Mouse (Mus musculus) embryo, embryonic 10.5 days (tissue): ENCODE results near the gene Ipo11.

Source experiments
- DNase-seq: peaks from one replicate; pipeline ENCODE4 v3.0.0-alpha.2; 2015; ENCODE audit warnings: low spot score

The Ipo11 gene

DNA sequence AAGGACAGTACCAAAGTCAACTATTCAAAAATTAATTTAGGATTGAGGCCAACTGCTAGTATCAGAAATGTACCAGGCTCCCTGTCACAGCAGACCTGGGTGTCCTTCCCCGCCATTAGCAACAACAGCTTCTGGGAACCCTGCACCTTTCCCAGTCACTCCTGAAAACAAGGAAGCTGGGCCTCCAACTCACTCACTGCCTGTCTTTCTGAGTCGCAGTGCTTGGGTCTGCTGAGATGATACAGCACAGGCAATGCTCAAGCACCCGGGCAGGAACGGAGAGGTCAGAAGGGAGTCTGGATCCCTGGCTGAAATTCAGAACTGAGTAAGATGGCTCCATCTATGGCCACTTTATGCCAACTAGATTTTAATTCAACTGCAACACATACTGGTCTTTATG is 123.2 kb downstream of the Ipo11 start:
- no peak for DNase-seq

DNA sequence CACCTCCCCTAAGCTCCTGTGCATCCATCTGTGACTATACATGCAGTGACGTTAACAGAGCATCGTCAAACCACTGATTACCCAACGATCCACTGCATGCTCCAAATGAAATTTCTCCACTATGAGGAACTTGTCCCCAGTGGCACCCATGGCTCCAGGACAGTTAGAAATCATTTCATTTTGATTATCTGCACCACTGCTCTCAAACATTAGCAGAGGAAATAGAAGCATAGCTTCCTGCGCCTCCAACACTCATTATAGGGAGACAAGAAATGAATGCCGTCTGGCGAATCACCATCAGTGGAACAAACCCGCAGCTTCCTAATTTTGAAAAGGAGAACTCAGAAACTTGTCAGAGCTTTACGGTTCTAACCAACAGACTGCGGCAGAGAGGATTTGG is 123.7 kb downstream of the Ipo11 start:
- DNase-seq: no peak

GRCm38 (mm10) chr13:106810156-106810555 is 126.6 kb downstream of the Ipo11 start:
- no peak for DNase-seq

DNA sequence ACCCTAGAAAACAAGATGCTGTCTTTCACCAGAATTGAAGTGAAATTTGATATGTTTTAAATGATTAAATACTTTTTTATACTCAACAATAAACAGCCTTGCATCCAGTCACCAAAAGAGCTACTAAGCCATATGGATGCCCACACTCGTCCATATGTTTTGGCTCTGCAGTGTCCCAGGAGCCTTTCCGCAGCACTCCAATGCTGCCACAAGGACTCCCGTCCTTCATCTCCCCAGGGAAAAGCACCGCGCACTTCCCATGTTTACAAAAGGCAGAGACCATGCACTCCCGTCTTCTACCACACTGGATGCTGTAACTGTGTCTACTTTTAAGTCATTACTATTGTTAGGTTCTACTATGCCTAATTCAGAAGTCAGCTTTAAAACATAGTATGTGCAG is 127.9 kb downstream of the Ipo11 start:
- DNase-seq: no peak

DNA sequence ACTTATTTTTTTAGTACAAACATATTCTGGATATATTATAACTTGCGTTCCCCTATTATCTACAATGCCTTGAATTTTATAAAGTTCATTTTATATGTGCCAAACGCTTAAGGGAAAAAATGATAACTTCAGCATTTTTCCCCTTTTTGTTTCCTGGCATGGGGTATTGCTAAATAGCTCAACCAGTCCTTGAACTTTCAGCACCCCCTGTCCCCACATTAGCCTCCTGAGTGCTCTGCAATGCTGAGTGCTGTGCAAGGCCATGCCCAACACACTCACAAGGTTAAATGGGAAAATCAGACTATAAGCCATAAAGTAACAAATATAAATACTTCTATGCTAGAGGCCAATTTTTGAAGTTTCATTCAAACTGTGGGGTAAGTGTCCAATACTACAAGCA is 128.4 kb downstream of the Ipo11 start:
- DNase-seq: no peak

GRCm38 (mm10) chr13:106807303-106807702 is 129.5 kb downstream of the Ipo11 start:
- no peak for DNase-seq

DNA sequence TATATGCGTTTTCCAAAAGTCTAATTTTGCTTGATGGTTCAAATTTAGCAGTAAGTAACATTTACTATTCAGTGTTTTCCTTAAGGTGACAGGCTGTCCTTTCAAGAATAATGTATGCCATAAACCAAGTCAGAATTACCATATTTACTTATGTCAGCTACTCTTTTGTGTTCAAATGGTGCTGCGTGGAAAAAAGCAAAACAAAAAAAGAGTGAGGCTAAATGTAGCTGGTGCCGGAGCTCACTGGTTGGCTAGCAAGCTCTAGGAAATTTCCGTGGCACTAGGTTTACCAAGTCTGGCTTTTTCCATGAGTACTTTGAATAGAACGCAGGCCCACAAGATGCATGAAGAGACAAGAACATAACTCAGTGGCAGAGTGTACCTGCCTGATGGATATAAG is 131.6 kb downstream of the Ipo11 start:
- DNase-seq: no peak

DNA sequence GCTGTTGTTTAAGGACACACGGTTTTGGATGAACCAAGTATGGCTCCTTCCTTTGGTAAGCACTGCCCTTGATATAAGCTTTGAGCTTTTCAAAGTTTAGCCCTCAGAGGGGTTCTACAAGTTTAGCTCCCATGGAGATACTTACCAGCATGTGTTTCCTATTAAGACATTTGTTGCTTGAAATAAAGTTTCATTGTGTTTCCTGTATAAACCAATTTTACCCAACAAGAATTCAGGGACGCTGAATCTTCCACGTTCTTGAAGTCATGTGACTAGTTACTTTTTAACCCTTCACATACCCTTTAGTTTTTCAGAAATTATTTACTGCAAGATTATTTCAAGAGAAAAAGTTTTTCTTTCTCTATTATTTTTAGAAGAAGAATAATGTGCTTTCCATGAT is 138.7 kb downstream of the Ipo11 start:
- DNase-seq: peak; percentile 5

DNA sequence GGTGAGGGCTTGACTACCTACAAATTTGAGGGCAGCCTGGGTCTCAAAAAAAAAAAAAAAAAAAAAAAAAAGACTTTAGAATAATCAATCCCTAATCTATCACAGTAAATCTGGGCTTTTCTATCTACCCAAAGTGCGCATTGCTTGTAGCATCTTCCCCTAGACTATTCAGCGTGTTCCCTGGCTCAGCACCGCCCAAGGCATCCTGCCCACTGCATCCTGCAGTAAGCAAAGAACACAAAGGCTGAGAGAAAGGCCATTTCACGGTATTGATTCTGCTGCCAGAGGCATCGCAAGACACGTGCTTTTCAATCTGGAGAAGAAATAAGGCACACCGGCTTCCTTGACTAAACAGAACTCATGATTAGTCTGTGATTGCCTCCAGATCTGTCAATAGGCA is 147.9 kb downstream of the Ipo11 start:
- DNase-seq: no peak

DNA sequence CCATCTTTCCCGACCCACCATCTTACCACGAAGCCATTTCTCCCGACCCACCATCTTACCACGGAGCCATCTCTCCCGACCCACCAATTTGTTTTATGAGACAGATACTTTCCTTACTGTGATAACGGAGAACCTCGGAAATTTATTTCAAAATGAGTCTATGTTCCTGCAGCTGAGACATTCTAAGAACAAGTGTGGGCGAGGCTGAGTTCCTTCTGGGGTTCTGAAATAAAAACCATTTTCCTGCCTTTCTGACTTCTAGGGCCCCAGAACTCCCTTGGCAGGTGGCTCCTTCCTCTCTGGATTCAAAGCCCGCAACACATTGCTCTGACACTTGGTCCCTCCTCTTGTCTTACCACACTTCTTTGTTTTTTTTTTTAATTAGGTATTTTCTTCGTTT is 168.0 kb downstream of the Ipo11 start:
- no peak for DNase-seq

GRCm38 (mm10) chr13:106762611-106763010 is 174.1 kb downstream of the Ipo11 start:
- DNase-seq: no peak

DNA sequence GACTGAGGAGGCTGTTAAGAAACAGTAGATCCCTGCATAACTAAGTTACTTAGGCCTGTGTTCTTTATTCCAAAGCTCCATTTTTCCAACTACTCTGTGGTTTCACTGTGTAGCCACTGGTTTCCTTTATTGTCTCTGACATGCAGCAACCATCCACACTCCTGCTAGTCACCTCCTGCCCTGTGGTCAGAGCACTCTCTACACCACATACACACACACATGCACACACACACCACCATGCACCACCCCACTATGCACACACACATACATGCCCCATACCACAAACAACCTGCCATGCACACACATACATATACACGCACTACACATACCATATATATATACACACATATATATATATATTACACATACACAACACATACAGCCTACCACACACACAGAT is 175.1 kb downstream of the Ipo11 start:
- DNase-seq: no peak

GRCm38 (mm10) chr13:106760232-106760875 is 176.4 kb downstream of the Ipo11 start:
- peak; percentile 19 for DNase-seq

- no peak for DNase-seq
Observed at GRCm38 (mm10) chr13:106755892-106756291, 180.9 kb downstream of the Ipo11 start.

DNA sequence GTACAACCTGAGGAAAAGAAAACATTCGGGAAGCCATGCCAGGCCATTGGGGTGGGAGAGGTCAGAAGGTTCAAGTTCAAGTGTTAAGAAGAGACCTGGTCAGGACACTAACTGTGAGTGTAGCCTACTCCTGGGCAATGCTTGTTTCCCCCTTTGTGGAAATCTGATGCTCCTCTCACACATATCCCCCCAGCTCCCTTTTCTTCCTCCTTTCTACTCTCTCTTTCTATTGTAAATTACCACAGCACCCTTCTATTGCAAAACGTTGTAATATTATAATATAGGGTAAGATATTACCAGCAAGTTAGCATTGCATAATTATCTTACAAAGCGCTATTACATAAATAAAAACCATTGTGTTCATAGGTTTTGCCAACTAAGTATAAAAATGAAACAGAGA is 182.5 kb downstream of the Ipo11 start:
- no peak for DNase-seq

DNA sequence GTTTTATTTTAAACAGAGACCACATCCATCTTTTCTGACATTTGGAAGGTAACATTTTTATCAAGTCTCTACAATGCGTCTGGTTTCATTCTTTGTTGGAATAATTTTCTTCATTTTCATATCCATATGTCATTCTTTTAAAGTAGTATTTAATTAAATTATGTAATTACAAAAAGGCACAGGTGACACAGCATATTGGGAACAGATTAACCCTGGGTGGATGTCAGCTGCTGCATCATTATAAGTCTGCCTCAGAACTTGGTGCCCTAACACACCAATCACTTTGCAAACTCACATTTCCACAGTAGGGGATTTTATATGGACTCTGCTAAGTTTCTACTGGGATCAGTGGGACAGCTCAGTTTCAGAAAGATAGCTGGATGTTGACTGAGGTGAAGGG is 184.8 kb downstream of the Ipo11 start:
- DNase-seq: no peak

GRCm38 (mm10) chr13:106746823-106747222 is 189.9 kb downstream of the Ipo11 start:
- no peak for DNase-seq

DNA sequence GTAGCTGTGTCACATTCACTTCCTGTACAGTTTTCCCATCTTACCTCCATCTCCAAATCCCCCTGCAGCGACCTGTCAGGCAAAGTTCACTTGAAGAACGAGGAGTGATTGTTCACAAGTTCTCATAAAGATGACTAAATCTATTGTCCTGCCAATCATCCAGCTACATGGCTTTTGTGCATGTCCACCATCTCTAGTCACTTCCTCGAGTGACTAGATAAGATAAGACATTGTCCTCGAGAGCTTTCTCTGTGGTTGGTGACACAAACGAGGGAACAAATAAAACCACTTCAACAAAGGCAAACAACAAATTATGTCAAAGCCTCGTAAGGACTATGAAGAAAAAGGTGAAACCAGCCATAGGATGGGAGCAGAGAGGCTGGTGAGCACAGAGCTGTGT is 191.6 kb downstream of the Ipo11 start:
- no peak for DNase-seq
